ENCODE assay signal across 10 mouse cellular contexts in genomic region chr1:153501644-153502321, GRCm38 (mm10). TPM values are rescaled to one million over a fixed set of nuclear protein-coding genes. Genes with fewer than 3 reads are reported as not detected.
DNase-seq lines count a peak whose midpoint lies in the region; ATAC-seq and TF ChIP-seq lines count a peak whose summit lies in the region.
"Had no signal": no experiment of that assay in that cellular context is flagged by ENCODE, and none has a peak within 500 bp of the region (broad histone marks: within the 10 kb centered on the region; RNA-seq: fewer than 3 reads in every experiment).

No protein-coding gene starts in this region.

- no peak overlapping the region for H3K9ac ChIP-seq in embryonic facial prominence, embryonic 12.5 days
- H3K9ac ChIP-seq in heart, postnatal 0 days (replicated peaks; ENCODE audit: low read depth, low read length): no peak overlapping the region
- no peak overlapping the region for H3K9ac ChIP-seq in limb, embryonic 13.5 days
- H3K9ac ChIP-seq in hindbrain, embryonic 12.5 days: no peak overlapping the region
- H3K9ac ChIP-seq in midbrain, embryonic 14.5 days (replicated peaks; ENCODE audit: low read length): no peak overlapping the region

- ATAC-seq in embryonic facial prominence, embryonic 12.5 days (ENCODE audit: insufficient number of reproducible peaks, insufficient read depth, low FRiP score, low TSS enrichment): peak; percentile 47; the same call in 1 of the 2 replicates
- ATAC-seq in heart, postnatal 0 days (ENCODE audit: insufficient read depth, low read depth): peak; percentile 27; the same call in 1 of the 2 replicates
- peak; percentile 36; the same call in 1 of the 2 replicates for ATAC-seq in limb, embryonic 13.5 days (ENCODE audit: low FRiP score, low read depth)
- ATAC-seq in hindbrain, embryonic 12.5 days (ENCODE audit: low FRiP score): no peak
- ATAC-seq in midbrain, embryonic 14.5 days (ENCODE audit: low FRiP score, low TSS enrichment): no peak

- WGBS in embryonic facial prominence, embryonic 12.5 days: 38% methylated on average over 5 of the region's 5 CpGs
- 52% methylated on average over 5 of the region's 5 CpGs for WGBS in embryonic facial prominence, embryonic 10.5 days
- 29% methylated on average over 5 of the region's 5 CpGs for WGBS in heart, postnatal 0 days
- WGBS in limb, embryonic 13.5 days: 31% methylated on average over 5 of the region's 5 CpGs
- 46% methylated on average over 5 of the region's 5 CpGs for WGBS in hindbrain, embryonic 12.5 days
- WGBS in midbrain, embryonic 14.5 days: 61% methylated on average over 5 of the region's 5 CpGs

- no peaks in the 10 kb centered on the region for H3K79me3 ChIP-seq in C2C12 (ENCODE audit: low read depth)

- TF ChIP-seq EP300 in heart, postnatal 0 days (IDR thresholded peaks at IDR 0.05; ENCODE audit: low read depth): no peak

- H3K79me2 ChIP-seq in C2C12 (ENCODE audit: control insufficient read depth, insufficient read depth): no peaks in the 10 kb centered on the region

- TF ChIP-seq CTCF in C2C12 (IDR thresholded peaks at IDR 0.05; ENCODE audit: control insufficient read depth, insufficient read depth, insufficient read length): no peak
- no peak for TF ChIP-seq CTCF in heart, postnatal 0 days (IDR thresholded peaks at IDR 0.05; ENCODE audit: low read depth)

- no peaks in the 10 kb centered on the region for H3K9me3 ChIP-seq in embryonic facial prominence, embryonic 12.5 days
- no peaks in the 10 kb centered on the region for H3K9me3 ChIP-seq in embryonic facial prominence, embryonic 10.5 days
- H3K9me3 ChIP-seq in heart, postnatal 0 days (replicated peaks; ENCODE audit: control insufficient read depth, low read length): no peaks in the 10 kb centered on the region
- H3K9me3 ChIP-seq in limb, embryonic 13.5 days: no peaks in the 10 kb centered on the region
- no peaks in the 10 kb centered on the region for H3K9me3 ChIP-seq in hindbrain, embryonic 12.5 days (replicated peaks)
- H3K9me3 ChIP-seq in midbrain, embryonic 14.5 days (ENCODE audit: control insufficient read depth, low read length): no peaks in the 10 kb centered on the region
- H3K9me3 ChIP-seq: G1E had no signal

- no peaks in the 10 kb centered on the region for H3K27me3 ChIP-seq in embryonic facial prominence, embryonic 12.5 days
- no peaks in the 10 kb centered on the region for H3K27me3 ChIP-seq in embryonic facial prominence, embryonic 10.5 days (replicated peaks; ENCODE audit: low read depth, poor library complexity, severe bottlenecking)
- no peaks in the 10 kb centered on the region for H3K27me3 ChIP-seq in C2C12 (ENCODE audit: control insufficient read depth, insufficient read depth, insufficient read length)
- no peaks in the 10 kb centered on the region for H3K27me3 ChIP-seq in heart, postnatal 0 days (ENCODE audit: control insufficient read depth, insufficient read depth, low read length)
- H3K27me3 ChIP-seq in limb, embryonic 13.5 days: no peaks in the 10 kb centered on the region
- H3K27me3 ChIP-seq in hindbrain, embryonic 12.5 days: no peaks in the 10 kb centered on the region
- no peaks in the 10 kb centered on the region for H3K27me3 ChIP-seq in midbrain, embryonic 14.5 days (ENCODE audit: control insufficient read depth, insufficient read depth, low read length)

- DNase-seq in embryonic facial prominence, embryonic 10.5 days (ENCODE audit: low spot score): no peak
- DNase-seq in heart, postnatal 0 days (ENCODE audit: low spot score): no peak
- DNase-seq in midbrain, embryonic 14.5 days: no peak
- no peak for DNase-seq in thymus, postnatal 10 days (ENCODE audit: low spot score in 2 of 2)

- H3K4me1 ChIP-seq in embryonic facial prominence, embryonic 12.5 days: no peaks in the 10 kb centered on the region
- peaks cover 6% of the 10 kb centered on the region; the same call in 1 of the 2 replicates for H3K4me1 ChIP-seq in embryonic facial prominence, embryonic 10.5 days
- no peaks in the 10 kb centered on the region for H3K4me1 ChIP-seq in heart, postnatal 0 days (ENCODE audit: control insufficient read depth, insufficient read depth)
- no peaks in the 10 kb centered on the region for H3K4me1 ChIP-seq in limb, embryonic 13.5 days
- no peaks in the 10 kb centered on the region for H3K4me1 ChIP-seq in hindbrain, embryonic 12.5 days
- no peaks in the 10 kb centered on the region for H3K4me1 ChIP-seq in midbrain, embryonic 14.5 days (ENCODE audit: control insufficient read depth, insufficient read depth, low read length)

- no peak overlapping the region for H3K4me3 ChIP-seq in embryonic facial prominence, embryonic 12.5 days
- no peak overlapping the region for H3K4me3 ChIP-seq in embryonic facial prominence, embryonic 10.5 days
- H3K4me3 ChIP-seq in C2C12 (ENCODE audit: insufficient read depth, poor library complexity, severe bottlenecking): no peak overlapping the region
- no peak overlapping the region for H3K4me3 ChIP-seq in heart, postnatal 0 days (ENCODE audit: low read depth, low read length)
- no peak overlapping the region for H3K4me3 ChIP-seq in limb, embryonic 13.5 days
- no peak overlapping the region for H3K4me3 ChIP-seq in hindbrain, embryonic 12.5 days
- no peak overlapping the region for H3K4me3 ChIP-seq in midbrain, embryonic 14.5 days (replicated peaks; ENCODE audit: low read depth, low read length)
- H3K4me3 ChIP-seq: erythroblast, embryonic 14.5 days had no signal

- H3K27ac ChIP-seq in embryonic facial prominence, embryonic 12.5 days: no peak overlapping the region
- H3K27ac ChIP-seq in embryonic facial prominence, embryonic 10.5 days (replicated peaks): no peak overlapping the region
- H3K27ac ChIP-seq in heart, postnatal 0 days (ENCODE audit: low read depth): peak overlapping the region; percentile 30; the same call in 1 of the 2 replicates
- H3K27ac ChIP-seq in limb, embryonic 13.5 days: no peak overlapping the region
- no peak overlapping the region for H3K27ac ChIP-seq in hindbrain, embryonic 12.5 days
- no peak overlapping the region for H3K27ac ChIP-seq in midbrain, embryonic 14.5 days (replicated peaks; ENCODE audit: low read depth, low read length)

- H3K36me3 ChIP-seq in embryonic facial prominence, embryonic 12.5 days: no peaks in the 10 kb centered on the region
- no peaks in the 10 kb centered on the region for H3K36me3 ChIP-seq in embryonic facial prominence, embryonic 10.5 days (replicated peaks)
- no peaks in the 10 kb centered on the region for H3K36me3 ChIP-seq in C2C12 (ENCODE audit: control insufficient read depth, insufficient read depth)
- no peaks in the 10 kb centered on the region for H3K36me3 ChIP-seq in heart, postnatal 0 days (replicated peaks; ENCODE audit: control insufficient read depth, insufficient read depth, low read length)
- no peaks in the 10 kb centered on the region for H3K36me3 ChIP-seq in limb, embryonic 13.5 days
- no peaks in the 10 kb centered on the region for H3K36me3 ChIP-seq in hindbrain, embryonic 12.5 days
- no peaks in the 10 kb centered on the region for H3K36me3 ChIP-seq in midbrain, embryonic 14.5 days (ENCODE audit: control insufficient read depth, insufficient read depth, low read length)

- H3ac ChIP-seq in C2C12 (ENCODE audit: control insufficient read depth, insufficient read length, low read depth): no peak overlapping the region

- H3K4me2 ChIP-seq in embryonic facial prominence, embryonic 12.5 days (replicated peaks): no peak overlapping the region
- H3K4me2 ChIP-seq in heart, postnatal 0 days (ENCODE audit: low read depth, low read length): no peak overlapping the region
- H3K4me2 ChIP-seq in limb, embryonic 13.5 days (replicated peaks): no peak overlapping the region
- no peak overlapping the region for H3K4me2 ChIP-seq in hindbrain, embryonic 12.5 days (replicated peaks)
- no peak overlapping the region for H3K4me2 ChIP-seq in midbrain, embryonic 14.5 days (ENCODE audit: low read length)

TF ChIP-seq in C2C12, 6 proteins besides CTCF, POLR2A, EP300 and RAD21:
- TF ChIP-seq FOSL1 (IDR thresholded peaks at IDR 0.05; ENCODE audit: insufficient read depth, low read length, poor library complexity, severe bottlenecking) (no peak), MYOD1 (IDR thresholded peaks at IDR 0.05; ENCODE audit: control insufficient read depth, insufficient read length, low read depth) (peak; percentile 87)

RNA-seq across cellular contexts. Expression of gene Dhx9, which starts 14.3 kb away (rescaled TPM):
- 46.3 and 47.1 TPM in 2 replicates for polyA plus RNA-seq in embryonic facial prominence, embryonic 12.5 days (2016; fragmentation: Nextera tagmentation; extraction: Ambion mirVana)
- polyA plus RNA-seq in embryonic facial prominence, embryonic 10.5 days (2016; fragmentation: Nextera tagmentation; extraction: Ambion mirVana): 43.2 and 44.3 TPM in 2 replicates
- polyA plus RNA-seq in C2C12 (2012; fragmentation: generic; extraction: Trizol): 53.1 TPM
- 28.3 and 45.8 TPM in 2 replicates for total RNA-seq in heart, postnatal 0 days (2014; rRNA removed; ENCODE audit: low replicate concordance)
- polyA plus RNA-seq in heart, postnatal 0 days (2015; fragmentation: Nextera tagmentation; extraction: Ambion mirVana): 11.9 and 12.7 TPM in 2 replicates
- polyA plus RNA-seq in limb, embryonic 13.5 days (2015; fragmentation: Nextera tagmentation; extraction: Ambion mirVana): 41.7 and 42.6 TPM in 2 replicates
- polyA plus RNA-seq in hindbrain, embryonic 12.5 days (2016; fragmentation: Nextera tagmentation; extraction: Ambion mirVana): 47.3 and 47.4 TPM in 2 replicates
- polyA plus RNA-seq in midbrain, embryonic 14.5 days (2014; fragmentation: Nextera tagmentation; extraction: Ambion mirVana): 36.8 and 43.2 TPM in 2 replicates

RNA-seq across cellular contexts. Expression of gene Npl, which starts 48.1 kb away (rescaled TPM):
- 7.9 and 9.4 TPM in 2 replicates for polyA plus RNA-seq in embryonic facial prominence, embryonic 12.5 days (2016; fragmentation: Nextera tagmentation; extraction: Ambion mirVana)
- 6.7 and 7.8 TPM in 2 replicates for polyA plus RNA-seq in embryonic facial prominence, embryonic 10.5 days (2016; fragmentation: Nextera tagmentation; extraction: Ambion mirVana)
- 0.26 TPM for polyA plus RNA-seq in C2C12 (2012; fragmentation: generic; extraction: Trizol)
- 0.57 and 2.9 TPM in 2 replicates for total RNA-seq in heart, postnatal 0 days (2014; rRNA removed; ENCODE audit: low replicate concordance)
- polyA plus RNA-seq in heart, postnatal 0 days (2015; fragmentation: Nextera tagmentation; extraction: Ambion mirVana): 3.1 and 3.2 TPM in 2 replicates
- 9.5 and 9.9 TPM in 2 replicates for polyA plus RNA-seq in limb, embryonic 13.5 days (2015; fragmentation: Nextera tagmentation; extraction: Ambion mirVana)
- 14.4 and 14.7 TPM in 2 replicates for polyA plus RNA-seq in hindbrain, embryonic 12.5 days (2016; fragmentation: Nextera tagmentation; extraction: Ambion mirVana)
- polyA plus RNA-seq in midbrain, embryonic 14.5 days (2014; fragmentation: Nextera tagmentation; extraction: Ambion mirVana): 12.4 and 13.4 TPM in 2 replicates

Comparison
In these comparisons a context has a peak if more than half of its experiments do, and no peak if none do; other contexts are left out.
1. ATAC-seq: peak in embryonic facial prominence, embryonic 12.5 days (single experiment), heart, postnatal 0 days (single experiment) and limb, embryonic 13.5 days (single experiment); none in hindbrain, embryonic 12.5 days (single experiment) and midbrain, embryonic 14.5 days (single experiment).